Mouse (Mus musculus) CD4-positive helper T cell, adult 2 months (primary cell): ENCODE measurements around the gene Gse1.

Experiments
- DNase-seq: peaks from one replicate; pipeline ENCODE4 v3.0.0-alpha.2; 2012; ENCODE audit warnings: low read depth, missing footprints, low spot score

Gene Gse1

GRCm38 (mm10) chr8:120273430-120273829 is 45.2 kb downstream of the Gse1 start:
- DNase-seq: no peak

GRCm38 (mm10) chr8:120276051-120276890 is 48.0 kb downstream of the Gse1 start:
- DNase-seq: peak; percentile 82

- no peak for DNase-seq
Measured at GRCm38 (mm10) chr8:120276891-120277426, 48.7 kb downstream of the Gse1 start.

DNA sequence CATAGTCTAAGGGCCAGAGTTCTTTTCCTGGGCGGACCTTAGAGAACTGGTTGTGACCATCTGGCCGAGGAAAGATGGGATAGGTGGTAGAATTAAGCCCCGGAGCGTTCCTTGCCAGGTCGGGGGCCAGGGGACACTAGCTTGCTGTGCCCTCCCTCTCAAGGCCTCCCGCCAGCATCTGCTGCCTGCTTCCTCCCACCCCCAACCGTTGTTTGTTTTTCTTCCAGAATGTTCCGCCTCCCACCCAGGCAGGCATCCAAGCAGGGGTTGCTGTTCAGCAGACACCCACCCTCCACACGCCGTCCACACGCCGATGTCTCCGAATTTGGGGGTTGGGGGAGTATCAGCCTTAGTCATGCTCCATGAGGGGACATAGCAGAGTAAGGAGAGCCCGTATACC is 49.8 kb downstream of the Gse1 start:
- DNase-seq: no peak

DNA sequence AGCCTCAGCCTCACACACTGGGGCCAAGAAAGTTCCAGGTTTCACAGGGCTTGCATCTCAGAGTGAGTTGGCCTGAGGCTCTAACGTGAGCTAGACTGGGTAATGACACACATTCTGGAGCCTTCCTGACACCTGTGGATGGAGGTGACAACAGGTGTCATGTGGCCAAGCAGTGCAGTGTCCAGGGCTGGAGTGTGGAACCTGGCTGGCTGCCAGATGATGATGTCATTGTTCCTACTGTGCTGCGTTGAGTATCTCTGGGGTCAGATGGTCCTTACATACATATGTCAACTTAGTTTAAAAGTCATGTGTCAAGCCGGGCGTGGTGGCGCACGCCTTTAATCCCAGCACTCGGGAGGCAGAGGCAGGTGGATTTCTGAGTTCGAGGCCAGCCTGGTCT is 51.2 kb downstream of the Gse1 start:
- no peak for DNase-seq

- peak; percentile 52 for DNase-seq
Measured at GRCm38 (mm10) chr8:120281487-120281886, 53.2 kb downstream of the Gse1 start.

GRCm38 (mm10) chr8:120282465-120282864 is 54.2 kb downstream of the Gse1 start:
- no peak for DNase-seq

- DNase-seq: no peak
Measured at GRCm38 (mm10) chr8:120284265-120284664, 56.0 kb downstream of the Gse1 start.

DNA sequence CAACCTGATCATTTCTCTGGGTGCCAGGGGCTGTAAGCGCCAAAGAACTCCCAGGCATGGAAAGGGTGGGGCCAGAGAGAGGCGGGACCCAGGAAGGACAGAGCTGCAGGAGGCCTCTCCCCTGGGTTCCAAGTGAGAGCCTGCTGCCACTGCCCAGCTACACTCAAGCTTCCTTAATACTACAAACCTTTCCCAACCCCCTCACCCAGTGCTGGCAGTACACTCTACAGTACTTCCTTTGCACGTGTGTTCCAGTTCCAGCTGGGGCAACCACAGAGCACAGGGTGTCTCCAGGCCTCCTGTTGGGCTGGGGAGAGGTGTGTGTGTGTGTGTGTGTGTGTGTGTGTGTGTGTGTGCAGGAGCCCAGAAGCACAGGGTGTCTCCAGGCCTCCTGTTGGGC is 56.8 kb downstream of the Gse1 start:
- DNase-seq: no peak

- no peak for DNase-seq
Measured at GRCm38 (mm10) chr8:120285878-120286277, 57.6 kb downstream of the Gse1 start.

GRCm38 (mm10) chr8:120288122-120288908 is 60.1 kb downstream of the Gse1 start:
- DNase-seq: peak; percentile 36

- DNase-seq: no peak
Measured at GRCm38 (mm10) chr8:120289191-120289590, 60.9 kb downstream of the Gse1 start.

DNA sequence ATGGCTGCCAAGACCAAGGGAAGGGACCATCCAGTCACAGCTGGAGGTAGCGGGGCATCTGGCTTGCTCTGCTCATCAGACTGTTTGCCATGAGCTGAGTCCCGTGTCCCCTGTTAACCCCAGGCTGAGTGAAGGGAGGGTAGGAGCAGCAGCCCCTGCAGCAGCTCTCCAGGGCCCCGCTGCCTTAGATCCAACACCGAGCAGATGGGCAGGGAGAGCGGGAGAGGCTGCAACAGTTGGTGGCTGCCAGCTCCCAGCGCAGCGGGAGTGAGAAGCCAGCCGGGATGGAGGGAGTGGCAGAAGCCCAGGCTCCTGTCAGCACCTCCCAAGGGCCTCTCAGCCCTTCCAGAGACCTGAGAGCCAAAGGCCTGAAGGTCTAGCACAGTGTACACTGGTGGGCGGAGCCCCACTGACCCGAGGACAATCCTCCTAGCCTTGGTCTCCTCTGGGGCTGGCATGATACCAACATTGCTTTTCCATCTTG is 61.5 kb downstream of the Gse1 start:
- DNase-seq: no peak

- no peak for DNase-seq
Measured at GRCm38 (mm10) chr8:120290614-120291013, 62.4 kb downstream of the Gse1 start.

DNA sequence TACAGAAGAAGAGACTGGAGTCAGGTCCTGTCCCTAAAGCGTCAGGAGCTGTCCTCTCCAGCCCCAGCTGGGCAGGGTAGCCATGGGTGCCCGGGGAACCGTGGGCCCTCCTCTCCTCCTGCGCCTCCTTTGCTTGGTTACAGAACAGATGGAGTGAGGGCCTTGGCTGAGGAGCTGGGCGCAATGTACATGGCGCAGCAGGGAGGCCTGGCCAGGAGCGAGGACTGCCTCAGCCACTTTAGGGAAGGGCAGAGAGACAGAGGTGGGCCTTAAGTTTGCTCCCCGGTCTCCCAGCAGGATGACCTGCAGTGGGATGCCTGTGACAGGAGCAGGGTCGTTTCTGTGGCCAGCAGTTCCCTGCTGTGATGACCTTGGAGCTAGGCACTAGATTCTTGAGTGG is 63.4 kb downstream of the Gse1 start:
- DNase-seq: no peak

DNA sequence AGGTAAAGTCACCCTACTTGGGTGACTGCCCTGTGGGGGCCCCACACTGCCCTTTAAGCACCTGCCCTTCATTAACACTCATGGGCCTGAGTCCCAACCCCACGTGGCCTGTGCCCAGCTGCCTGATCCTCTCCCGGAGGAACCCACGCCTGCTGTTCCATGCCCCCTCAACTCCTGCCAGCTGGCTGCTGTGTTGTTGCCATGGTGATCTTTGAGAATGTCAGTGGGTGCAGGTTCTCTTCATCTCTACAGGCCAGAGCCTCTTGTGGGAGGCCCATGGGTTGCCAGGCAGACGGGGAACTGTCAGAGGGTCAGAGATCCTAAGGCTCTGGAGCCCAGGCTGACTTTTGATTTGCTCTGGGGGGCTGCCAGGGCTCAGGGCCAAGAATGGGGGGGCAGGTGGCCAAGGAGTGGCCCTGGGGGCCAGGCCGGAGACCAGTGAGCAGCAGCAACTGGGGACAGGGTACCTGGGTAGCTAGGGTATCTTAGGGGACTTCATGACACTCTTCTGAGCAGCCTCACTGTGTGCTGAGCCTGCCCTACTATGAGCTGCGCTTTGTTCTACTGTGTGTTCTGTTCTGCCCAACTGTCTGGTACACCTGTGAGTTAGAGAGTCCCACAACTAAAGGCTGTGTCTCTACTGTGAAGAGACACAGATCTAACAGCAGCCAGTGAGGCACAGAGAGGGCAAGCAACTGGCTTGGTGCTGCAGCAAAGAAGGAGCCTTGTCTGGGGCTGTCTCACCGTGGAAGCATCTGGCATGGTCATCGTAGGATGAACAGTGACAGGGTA is 64.3 kb downstream of the Gse1 start:
- DNase-seq: no peak

GRCm38 (mm10) chr8:120293421-120294357 is 65.4 kb downstream of the Gse1 start:
- DNase-seq: no peak

DNA sequence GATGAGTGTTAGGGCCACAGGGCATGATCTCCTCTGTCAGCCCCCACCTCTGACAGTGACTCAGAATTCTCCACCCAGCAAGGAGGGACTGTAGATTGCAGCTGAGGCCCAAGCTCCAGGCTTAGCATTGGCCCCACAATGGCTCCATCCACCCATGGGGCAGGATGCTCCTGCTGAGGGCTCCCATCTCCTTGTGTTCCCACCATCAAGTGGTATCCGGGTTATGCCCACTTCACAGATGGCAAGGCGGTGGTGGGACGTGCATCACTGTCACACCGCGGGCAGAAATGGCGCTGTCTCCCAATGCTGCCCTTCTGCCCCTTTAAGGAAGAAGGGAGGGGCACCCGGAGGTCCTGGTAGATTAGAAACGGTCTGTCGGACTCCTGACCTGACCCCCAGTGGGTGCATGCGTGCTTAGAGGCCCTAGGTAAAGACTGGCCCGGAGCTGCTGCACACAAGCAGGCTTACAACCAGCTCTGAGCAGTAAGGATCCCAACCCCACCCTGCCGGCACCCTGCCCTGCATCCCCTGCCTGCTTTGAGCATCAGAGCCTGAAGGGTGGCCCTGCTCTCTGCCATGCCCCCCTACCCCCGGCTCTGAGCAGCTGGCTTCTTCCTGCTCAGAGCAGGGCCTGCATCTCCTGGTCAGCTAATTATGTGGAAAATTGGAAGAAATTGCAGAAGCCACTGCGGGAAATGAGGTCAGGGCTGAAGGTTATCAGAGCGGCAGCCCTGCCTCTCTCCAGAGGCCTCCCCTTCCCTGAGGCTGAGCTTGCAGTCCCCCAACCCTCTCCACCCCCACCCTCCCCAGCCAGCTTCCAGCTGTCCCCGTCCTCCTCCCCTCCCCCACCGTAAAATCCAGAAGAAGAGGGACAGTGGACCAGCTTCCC is 67.0 kb downstream of the Gse1 start:
- no peak for DNase-seq

DNA sequence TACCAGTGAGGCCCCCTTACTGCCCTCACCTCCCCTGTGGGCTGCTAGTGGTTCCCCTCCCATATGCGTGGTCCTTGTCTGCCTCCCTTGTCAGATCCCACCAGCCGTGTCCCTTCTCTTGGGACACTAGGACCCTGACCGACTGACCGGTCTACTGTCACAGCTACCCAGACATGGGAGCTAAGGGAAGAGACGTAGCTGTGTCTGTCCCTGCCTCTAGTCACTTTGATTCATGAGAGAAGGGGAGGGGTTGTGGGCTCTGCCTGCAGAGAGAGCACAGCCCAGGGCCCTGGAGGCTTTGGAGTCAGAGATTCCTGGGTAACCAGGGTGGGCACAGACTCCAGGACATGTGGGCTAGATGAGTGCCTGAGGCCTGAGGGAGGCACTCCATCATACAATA is 68.7 kb downstream of the Gse1 start:
- DNase-seq: no peak
